Mouse (Mus musculus): ENCODE data around the gene Slc35c1. TPM values are rescaled to one million over a fixed set of nuclear protein-coding genes. Genes with fewer than 3 reads are reported as not detected.

Slc35c1 gene
- polyA plus RNA-seq, 1 experiment from 2014 or later, result 6.7 TPM

DNA sequence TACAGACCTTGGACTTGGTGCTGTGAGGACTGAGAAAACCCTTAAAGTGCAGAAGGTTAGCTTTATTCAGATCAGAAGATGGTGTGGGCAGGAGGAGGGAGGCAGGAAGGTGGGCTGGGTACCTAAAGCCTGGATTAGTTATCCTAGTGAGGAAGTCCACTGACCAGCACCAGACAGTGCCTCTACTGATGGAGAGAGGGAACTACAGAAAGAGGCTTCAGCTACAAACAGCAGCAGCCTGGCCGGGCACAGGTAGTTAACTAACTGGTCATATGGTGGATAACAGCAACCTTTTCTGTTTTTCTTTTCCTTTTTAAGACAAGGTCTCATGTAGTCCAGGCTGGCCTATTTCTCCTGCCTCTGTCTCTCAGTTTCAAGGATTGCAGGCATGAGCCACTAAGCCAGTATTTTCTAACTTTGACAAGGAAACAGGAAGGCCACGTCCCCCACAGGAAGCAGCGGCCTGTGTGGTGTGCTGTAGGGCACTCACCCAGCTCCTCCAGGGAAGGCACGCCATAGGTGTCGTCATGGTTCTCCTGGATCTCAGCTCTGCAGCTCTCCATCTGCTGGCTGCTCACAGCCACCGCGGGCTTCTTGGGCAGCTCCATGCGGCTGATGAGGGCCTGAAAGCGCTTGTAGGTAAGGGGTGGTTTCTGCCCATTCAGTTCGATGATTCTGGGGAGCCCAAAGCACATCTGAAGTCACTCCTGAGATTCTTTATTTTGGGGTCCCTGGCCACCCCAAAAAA, 37.8 kb downstream of the Slc35c1 start:
- H3K4me3 ChIP-seq, result no peak overlapping the region
- peaks cover 66% of the 10 kb centered on the region for H3K36me3 ChIP-seq (ENCODE audit: poor library complexity, severe bottlenecking)
- ATAC-seq, result no peak
- H3K9ac ChIP-seq, result no peak overlapping the region
- no peaks in the 10 kb centered on the region for H3K27me3 ChIP-seq
- 79% methylated on average over 10 of the region's 10 CpGs for WGBS
- H3K9me3 ChIP-seq (replicated peaks), result no peaks in the 10 kb centered on the region
- H3K4me2 ChIP-seq, result no peak overlapping the region
- no peak overlapping the region; the same call in 1 of the 2 replicates for H3K27ac ChIP-seq
- peaks cover 36% of the 10 kb centered on the region for H3K4me1 ChIP-seq

DNA sequence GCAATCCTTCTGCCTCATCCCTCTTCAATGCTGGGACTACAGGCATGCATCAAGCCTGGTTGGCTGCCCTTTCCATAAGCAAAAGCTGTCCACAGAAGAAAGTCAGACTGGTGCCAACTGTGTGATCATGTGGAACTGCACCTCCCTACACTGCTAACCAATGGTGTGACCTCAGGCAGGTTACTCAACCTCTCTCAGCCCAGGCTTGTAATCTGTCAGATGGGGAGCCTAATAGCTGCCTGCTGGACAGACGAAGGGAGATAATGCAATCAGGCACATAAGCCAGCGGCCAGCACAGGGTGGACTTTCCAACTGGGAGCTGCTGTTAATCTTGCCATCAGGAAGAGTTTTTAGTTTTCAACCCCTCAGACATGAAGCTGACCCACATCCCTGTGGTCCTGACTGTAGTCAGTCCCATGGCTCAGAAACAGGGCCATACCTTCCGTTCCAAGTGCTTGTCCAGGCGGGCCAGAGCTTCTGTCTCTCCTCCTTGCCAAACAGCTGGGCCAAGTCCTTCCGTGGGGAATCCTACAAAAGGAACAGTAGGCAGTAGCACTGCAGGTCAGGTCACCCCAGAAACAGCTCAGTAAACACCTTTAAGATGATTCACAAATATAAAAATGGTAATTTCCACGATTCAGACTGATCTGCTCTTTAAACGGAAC, 38.5 kb downstream of the Slc35c1 start:
- no peak overlapping the region; the same call in 1 of the 2 replicates for H3K27ac ChIP-seq
- no peaks in the 10 kb centered on the region for H3K9me3 ChIP-seq (replicated peaks)
- no peak for ATAC-seq
- no peak overlapping the region for H3K4me3 ChIP-seq
- no peak overlapping the region for H3K9ac ChIP-seq
- WGBS, result 95% methylated on average over 7 of the region's 7 CpGs
- H3K27me3 ChIP-seq, result no peaks in the 10 kb centered on the region
- no peak overlapping the region for H3K4me2 ChIP-seq
- H3K36me3 ChIP-seq (ENCODE audit: poor library complexity, severe bottlenecking), result peaks cover 73% of the 10 kb centered on the region
- H3K4me1 ChIP-seq, result peaks cover 35% of the 10 kb centered on the region

- Histone ChIP-seq H3K9ac (no peak overlapping the region), H3K4me1 (no peaks in the 10 kb centered on the region), H3K4me2 (no peak overlapping the region), H3K36me3 (ENCODE audit: poor library complexity, severe bottlenecking) (peaks cover 99% of the 10 kb centered on the region), H3K9me3 (replicated peaks) (no peaks in the 10 kb centered on the region), H3K27ac (no peak overlapping the region), H3K27me3 (no peaks in the 10 kb centered on the region), H3K4me3 (no peak overlapping the region)
- 95% methylated on average over 10 of the region's 10 CpGs for WGBS
- ATAC-seq, result no peak
Observed at GRCm38 (mm10) chr2:92411705-92412104, 48.6 kb downstream of the Slc35c1 start.

GRCm38 (mm10) chr2:92408309-92409045, 51.9 kb downstream of the Slc35c1 start:
- no peaks in the 10 kb centered on the region for H3K4me1 ChIP-seq
- H3K27ac ChIP-seq, result no peak overlapping the region
- 93% methylated on average over 18 of the region's 18 CpGs for WGBS
- no peaks in the 10 kb centered on the region for H3K9me3 ChIP-seq (replicated peaks)
- H3K27me3 ChIP-seq, result no peaks in the 10 kb centered on the region
- H3K4me2 ChIP-seq, result no peak overlapping the region
- no peak overlapping the region for H3K9ac ChIP-seq
- no peak for ATAC-seq
- H3K36me3 ChIP-seq (ENCODE audit: poor library complexity, severe bottlenecking), result peaks cover 98% of the 10 kb centered on the region
- no peak overlapping the region for H3K4me3 ChIP-seq

- peaks cover 74% of the 10 kb centered on the region for H3K36me3 ChIP-seq (ENCODE audit: poor library complexity, severe bottlenecking)
- no peak overlapping the region for H3K4me3 ChIP-seq
- H3K4me2 ChIP-seq, result no peak overlapping the region
- peaks cover 6% of the 10 kb centered on the region for H3K4me1 ChIP-seq
- 91% methylated on average over 7 of the region's 7 CpGs for WGBS
- H3K9me3 ChIP-seq (replicated peaks), result no peaks in the 10 kb centered on the region
- ATAC-seq, result no peak
- H3K27me3 ChIP-seq, result no peaks in the 10 kb centered on the region
- no peak overlapping the region for H3K27ac ChIP-seq
- H3K9ac ChIP-seq, result no peak overlapping the region
Observed at GRCm38 (mm10) chr2:92405687-92406086, 54.7 kb downstream of the Slc35c1 start.

DNA sequence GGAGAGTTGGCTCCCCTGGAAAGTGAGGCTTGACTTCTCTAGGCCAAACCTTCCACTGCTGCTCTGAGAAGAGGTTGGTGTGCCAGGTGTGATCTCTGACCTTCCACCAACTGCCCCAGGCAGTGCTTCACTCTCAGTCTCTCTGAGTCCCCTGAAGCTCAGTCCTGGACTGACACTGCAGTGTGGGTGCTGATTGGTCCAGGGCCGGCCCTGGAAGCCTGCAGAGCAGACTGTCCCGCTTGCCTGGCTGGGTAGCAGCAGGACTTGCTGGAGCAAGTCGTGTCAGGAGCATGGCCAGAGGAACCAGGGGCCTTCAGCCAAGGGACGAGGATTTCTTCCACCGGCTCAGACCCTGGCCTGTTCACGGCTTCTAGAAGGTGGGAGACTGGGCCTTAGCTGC, 55.6 kb downstream of the Slc35c1 start:
- Histone ChIP-seq H3K27me3 (no peaks in the 10 kb centered on the region), H3K27ac (no peak overlapping the region), H3K4me1 (peaks cover 14% of the 10 kb centered on the region), H3K9ac (no peak overlapping the region), H3K4me3 (no peak overlapping the region), H3K36me3 (ENCODE audit: poor library complexity, severe bottlenecking) (peaks cover 65% of the 10 kb centered on the region), H3K4me2 (no peak overlapping the region), H3K9me3 (replicated peaks) (no peaks in the 10 kb centered on the region)
- WGBS, result 92% methylated on average over 6 of the region's 6 CpGs
- no peak for ATAC-seq

- no peaks in the 10 kb centered on the region for H3K9me3 ChIP-seq (replicated peaks)
- H3K4me2 ChIP-seq, result no peak overlapping the region
- no peak for ATAC-seq
- H3K9ac ChIP-seq, result no peak overlapping the region
- peaks cover 22% of the 10 kb centered on the region for H3K4me1 ChIP-seq
- 94% methylated on average over 5 of the region's 5 CpGs for WGBS
- peaks cover 56% of the 10 kb centered on the region for H3K36me3 ChIP-seq (ENCODE audit: poor library complexity, severe bottlenecking)
- H3K27me3 ChIP-seq, result no peaks in the 10 kb centered on the region
- H3K27ac ChIP-seq, result no peak overlapping the region
- H3K4me3 ChIP-seq, result no peak overlapping the region
Observed at GRCm38 (mm10) chr2:92403776-92404319, 56.5 kb downstream of the Slc35c1 start.

Other genes starting within 250 kb of the Slc35c1 start
- 33.8 and 33.9 TPM in 2 replicates for gene Pex16, start 85.9 kb downstream of the Slc35c1 start, polyA plus RNA-seq (2015; fragmentation: Nextera tagmentation; extraction: Ambion mirVana)
- 1.5 and 2.4 TPM in 2 replicates for gene Large2, start 85.7 kb downstream of the Slc35c1 start, polyA plus RNA-seq (2015; fragmentation: Nextera tagmentation; extraction: Ambion mirVana)
- gene 1700029I15Rik, start 78.0 kb downstream of the Slc35c1 start, polyA plus RNA-seq (2015; fragmentation: Nextera tagmentation; extraction: Ambion mirVana), result 6.2 and 6.6 TPM in 2 replicates
- gene Mapk8ip1, start 59.3 kb downstream of the Slc35c1 start, polyA plus RNA-seq (2015; fragmentation: Nextera tagmentation; extraction: Ambion mirVana), result 66.9 and 71.1 TPM in 2 replicates
- 28.2 and 29.4 TPM in 2 replicates for gene Cry2, start 26.5 kb downstream of the Slc35c1 start, polyA plus RNA-seq (2015; fragmentation: Nextera tagmentation; extraction: Ambion mirVana)
- gene Chst1, start 139.2 kb upstream of the Slc35c1 start, polyA plus RNA-seq (2015; fragmentation: Nextera tagmentation; extraction: Ambion mirVana), result 13.9 and 18.9 TPM in 2 replicates

Measured in forebrain, embryonic 13.5 days (tissue).